Mouse (Mus musculus) c-Kit-positive CD71-negative TER-119-negative erythroid progenitor cells, embryonic 14.5 days (primary cell): ENCODE results near the gene Rab3il1.

ENCODE experiments used
- DNase-seq: peaks from one replicate; pipeline ENCODE4 v3.0.0-alpha.2; 2013; ENCODE audit warnings: low read depth

Gene Rab3il1

GRCm38 (mm10) chr19:10013348-10013747, 11.9 kb downstream of the Rab3il1 start:
- no peak for DNase-seq

GRCm38 (mm10) chr19:10013913-10014312, 12.4 kb downstream of the Rab3il1 start:
- DNase-seq: no peak

- DNase-seq: peak; percentile 37
These were observed 13.4 kb downstream of the Rab3il1 start for GRCm38 (mm10) chr19:10014824-10015223.

GRCm38 (mm10) chr19:10015442-10015841, 14.0 kb downstream of the Rab3il1 start:
- no peak for DNase-seq

GRCm38 (mm10) chr19:10016151-10016550, 14.7 kb downstream of the Rab3il1 start:
- no peak for DNase-seq

GRCm38 (mm10) chr19:10017637-10018526, 16.4 kb downstream of the Rab3il1 start:
- peak; percentile 62 for DNase-seq

GRCm38 (mm10) chr19:10018527-10018818, 17.0 kb downstream of the Rab3il1 start:
- no peak for DNase-seq

- DNase-seq: no peak
These were observed 17.8 kb downstream of the Rab3il1 start for GRCm38 (mm10) chr19:10019214-10019760.

GRCm38 (mm10) chr19:10021981-10022380, 20.5 kb downstream of the Rab3il1 start:
- DNase-seq: no peak

GRCm38 (mm10) chr19:10022414-10023303, 21.2 kb downstream of the Rab3il1 start:
- no peak for DNase-seq

- no peak for DNase-seq
These were observed 21.9 kb downstream of the Rab3il1 start for GRCm38 (mm10) chr19:10023304-10023758.

- no peak for DNase-seq
These were observed 23.9 kb downstream of the Rab3il1 start for GRCm38 (mm10) chr19:10025169-10025875.

GRCm38 (mm10) chr19:10029746-10030145, 28.3 kb downstream of the Rab3il1 start:
- DNase-seq: no peak

- DNase-seq: no peak
These were observed 31.9 kb downstream of the Rab3il1 start for GRCm38 (mm10) chr19:10033211-10033973.

- DNase-seq: no peak
These were observed 32.9 kb downstream of the Rab3il1 start for GRCm38 (mm10) chr19:10034356-10034755.

- DNase-seq: peak; percentile 82
These were observed 33.4 kb downstream of the Rab3il1 start for GRCm38 (mm10) chr19:10034785-10035447.

GRCm38 (mm10) chr19:10037534-10037933, 36.1 kb downstream of the Rab3il1 start:
- DNase-seq: no peak

- no peak for DNase-seq
These were observed 36.9 kb downstream of the Rab3il1 start for GRCm38 (mm10) chr19:10038364-10038763.

- DNase-seq: no peak
These were observed 37.4 kb downstream of the Rab3il1 start for GRCm38 (mm10) chr19:10038910-10039309.

GRCm38 (mm10) chr19:10039615-10040014, 38.1 kb downstream of the Rab3il1 start:
- DNase-seq: no peak
